Mouse (Mus musculus): ENCODE measurements around the gene Npas2. TPM values are rescaled to one million over a fixed set of nuclear protein-coding genes. Genes with fewer than 3 reads are reported as not detected.

Gene Npas2
- polyA plus RNA-seq, 1 experiment, result 1.8 TPM

GRCm38 (mm10) chr1:39340156-39340555 is 146.6 kb downstream of the Npas2 start:
- DNase-seq, result no peak
- Histone ChIP-seq H3K27ac (ENCODE audit: insufficient read depth, low read length) (no peak overlapping the region), H3K27me3 (ENCODE audit: control insufficient read depth, insufficient read depth, low read length) (no peaks in the 10 kb centered on the region), H3K4me1 (ENCODE audit: control insufficient read depth, insufficient read depth, low read length) (no peaks in the 10 kb centered on the region), H3K4me3 (replicated peaks; ENCODE audit: insufficient read depth, low read depth, low read length) (no peak overlapping the region)
- TF ChIP-seq CTCF (IDR thresholded peaks at IDR 0.05; ENCODE audit: borderline replicate concordance, insufficient read depth, low read depth, low read length) (no peak), POLR2A (IDR thresholded peaks at IDR 0.05; ENCODE audit: borderline replicate concordance, insufficient read depth, low read length) (no peak)
- WGBS, result 86% methylated on average over 6 of the region's 6 CpGs

DNA sequence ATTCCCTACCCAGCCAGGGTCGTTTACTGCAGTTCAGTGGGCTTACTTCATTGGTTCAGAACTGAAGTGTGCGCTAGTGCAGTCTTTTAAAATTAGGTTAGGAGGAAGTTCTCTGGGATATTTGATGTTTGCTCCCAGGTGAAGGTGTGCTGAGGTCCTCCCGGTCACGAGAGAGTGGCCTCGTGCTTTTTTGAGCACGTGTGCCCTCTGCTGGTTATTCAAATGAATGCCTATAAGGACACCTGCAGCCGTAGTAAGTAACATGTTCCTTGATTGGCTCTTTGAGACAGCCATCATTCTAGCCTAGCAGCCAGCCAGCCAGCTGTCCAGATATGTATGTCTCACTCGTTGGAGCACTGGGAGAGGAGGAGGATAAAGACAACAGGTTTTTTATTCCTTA is 147.1 kb downstream of the Npas2 start:
- Histone ChIP-seq H3K27ac (ENCODE audit: insufficient read depth, low read length) (no peak overlapping the region), H3K4me1 (ENCODE audit: control insufficient read depth, insufficient read depth, low read length) (no peaks in the 10 kb centered on the region), H3K4me3 (replicated peaks; ENCODE audit: insufficient read depth, low read depth, low read length) (no peak overlapping the region), H3K27me3 (ENCODE audit: control insufficient read depth, insufficient read depth, low read length) (no peaks in the 10 kb centered on the region)
- DNase-seq, result peak; percentile 64 to 69
- WGBS, result 15% methylated on average over 8 of the region's 8 CpGs
- TF ChIP-seq POLR2A (IDR thresholded peaks at IDR 0.05; ENCODE audit: borderline replicate concordance, insufficient read depth, low read length) (no peak), CTCF (IDR thresholded peaks at IDR 0.05; ENCODE audit: borderline replicate concordance, insufficient read depth, low read depth, low read length) (peak; percentile 81)

- DNase-seq, result peak in 1 of 2 experiments; percentile 12
- 74% methylated on average over 4 of the region's 4 CpGs for WGBS
- Histone ChIP-seq H3K4me3 (replicated peaks; ENCODE audit: insufficient read depth, low read depth, low read length) (no peak overlapping the region), H3K27me3 (ENCODE audit: control insufficient read depth, insufficient read depth, low read length) (no peaks in the 10 kb centered on the region), H3K4me1 (ENCODE audit: control insufficient read depth, insufficient read depth, low read length) (no peaks in the 10 kb centered on the region), H3K27ac (ENCODE audit: insufficient read depth, low read length) (no peak overlapping the region)
- TF ChIP-seq CTCF (IDR thresholded peaks at IDR 0.05; ENCODE audit: borderline replicate concordance, insufficient read depth, low read depth, low read length) (no peak), POLR2A (IDR thresholded peaks at IDR 0.05; ENCODE audit: borderline replicate concordance, insufficient read depth, low read length) (no peak)
Measured at GRCm38 (mm10) chr1:39341807-39342206, 148.3 kb downstream of the Npas2 start.

DNA sequence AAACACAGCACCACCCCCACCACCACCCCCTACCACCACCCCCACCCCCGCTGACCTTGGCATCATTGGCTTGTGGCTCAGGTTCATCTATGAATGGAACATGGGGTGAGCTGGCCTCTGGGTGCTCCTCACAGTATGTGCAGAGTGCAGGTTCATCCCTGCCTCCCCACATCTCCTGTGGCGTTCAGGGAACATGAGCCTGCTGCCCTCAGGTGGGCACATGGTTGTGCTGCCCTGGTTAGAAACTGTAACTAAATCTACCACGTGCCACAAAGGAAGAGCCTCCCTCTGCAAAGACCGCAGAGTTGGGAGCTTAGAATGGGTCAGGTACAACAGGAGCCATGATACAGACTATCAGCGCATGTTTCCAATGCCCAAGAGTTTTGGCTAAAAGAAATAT is 149.7 kb downstream of the Npas2 start:
- WGBS, result 78% methylated on average over 5 of the region's 5 CpGs

GRCm38 (mm10) chr1:39344981-39345600 is 151.6 kb downstream of the Npas2 start:
- no peak overlapping the region for H3K4me3 ChIP-seq (replicated peaks; ENCODE audit: insufficient read depth, low read depth, low read length)
- H3K27me3 ChIP-seq (ENCODE audit: control insufficient read depth, insufficient read depth, low read length), result no peaks in the 10 kb centered on the region
- no peak for TF ChIP-seq POLR2A (IDR thresholded peaks at IDR 0.05; ENCODE audit: borderline replicate concordance, insufficient read depth, low read length)
- no peak for TF ChIP-seq CTCF (IDR thresholded peaks at IDR 0.05; ENCODE audit: borderline replicate concordance, insufficient read depth, low read depth, low read length)
- H3K27ac ChIP-seq (ENCODE audit: insufficient read depth, low read length), result no peak overlapping the region
- H3K4me1 ChIP-seq (ENCODE audit: control insufficient read depth, insufficient read depth, low read length), result peaks cover 5% of the 10 kb centered on the region; the same call in 1 of the 2 replicates
- no peak for DNase-seq
- 63% methylated on average over 21 of the region's 21 CpGs for WGBS

More for the DNA sequence above, 149.7 kb downstream of the Npas2 start:
- no peaks in the 10 kb centered on the region for H3K4me1 ChIP-seq (ENCODE audit: control insufficient read depth, insufficient read depth, low read length)
- DNase-seq, result no peak
- no peaks in the 10 kb centered on the region for H3K27me3 ChIP-seq (ENCODE audit: control insufficient read depth, insufficient read depth, low read length)
- TF ChIP-seq POLR2A (IDR thresholded peaks at IDR 0.05; ENCODE audit: borderline replicate concordance, insufficient read depth, low read length) (no peak), CTCF (IDR thresholded peaks at IDR 0.05; ENCODE audit: borderline replicate concordance, insufficient read depth, low read depth, low read length) (no peak)
- no peak overlapping the region for H3K4me3 ChIP-seq (replicated peaks; ENCODE audit: insufficient read depth, low read depth, low read length)
- no peak overlapping the region for H3K27ac ChIP-seq (ENCODE audit: insufficient read depth, low read length)

GRCm38 (mm10) chr1:39349001-39349400 is 155.5 kb downstream of the Npas2 start:
- DNase-seq, result peak; percentile 59 to 71
- Histone ChIP-seq H3K27ac (ENCODE audit: insufficient read depth, low read length) (no peak overlapping the region), H3K4me3 (replicated peaks; ENCODE audit: insufficient read depth, low read depth, low read length) (no peak overlapping the region), H3K27me3 (ENCODE audit: control insufficient read depth, insufficient read depth, low read length) (no peaks in the 10 kb centered on the region), H3K4me1 (ENCODE audit: control insufficient read depth, insufficient read depth, low read length) (peaks cover 5% of the 10 kb centered on the region; the same call in 1 of the 2 replicates)
- TF ChIP-seq CTCF (IDR thresholded peaks at IDR 0.05; ENCODE audit: borderline replicate concordance, insufficient read depth, low read depth, low read length) (no peak), POLR2A (IDR thresholded peaks at IDR 0.05; ENCODE audit: borderline replicate concordance, insufficient read depth, low read length) (no peak)
- WGBS, result 11% methylated on average over 1 of the region's 1 CpGs

GRCm38 (mm10) chr1:39349427-39349826 is 155.9 kb downstream of the Npas2 start:
- no peak overlapping the region for H3K27ac ChIP-seq (ENCODE audit: insufficient read depth, low read length)
- H3K4me1 ChIP-seq (ENCODE audit: control insufficient read depth, insufficient read depth, low read length), result peaks cover 5% of the 10 kb centered on the region; the same call in 1 of the 2 replicates
- WGBS, result 81% methylated on average over 7 of the region's 7 CpGs
- H3K4me3 ChIP-seq (replicated peaks; ENCODE audit: insufficient read depth, low read depth, low read length), result no peak overlapping the region
- no peaks in the 10 kb centered on the region for H3K27me3 ChIP-seq (ENCODE audit: control insufficient read depth, insufficient read depth, low read length)
- no peak for DNase-seq
- TF ChIP-seq POLR2A (IDR thresholded peaks at IDR 0.05; ENCODE audit: borderline replicate concordance, insufficient read depth, low read length) (no peak), CTCF (IDR thresholded peaks at IDR 0.05; ENCODE audit: borderline replicate concordance, insufficient read depth, low read depth, low read length) (no peak)

- Histone ChIP-seq H3K27me3 (ENCODE audit: control insufficient read depth, insufficient read depth, low read length) (no peaks in the 10 kb centered on the region), H3K4me1 (ENCODE audit: control insufficient read depth, insufficient read depth, low read length) (no peaks in the 10 kb centered on the region), H3K27ac (ENCODE audit: insufficient read depth, low read length) (no peak overlapping the region), H3K4me3 (replicated peaks; ENCODE audit: insufficient read depth, low read depth, low read length) (peak overlapping the region; percentile 46)
- TF ChIP-seq POLR2A (IDR thresholded peaks at IDR 0.05; ENCODE audit: borderline replicate concordance, insufficient read depth, low read length) (no peak), CTCF (IDR thresholded peaks at IDR 0.05; ENCODE audit: borderline replicate concordance, insufficient read depth, low read depth, low read length) (peak; percentile 16; the same call in 1 of the 2 replicates)
- DNase-seq, result peak in 1 of 2 experiments; percentile 18
- WGBS, result 36% methylated on average over 24 of the region's 24 CpGs
Measured at GRCm38 (mm10) chr1:39361754-39362514, 168.4 kb downstream of the Npas2 start.
